Mouse (Mus musculus): Measurements from ENCODE around the gene Nav2.

Nav2 gene

DNA sequence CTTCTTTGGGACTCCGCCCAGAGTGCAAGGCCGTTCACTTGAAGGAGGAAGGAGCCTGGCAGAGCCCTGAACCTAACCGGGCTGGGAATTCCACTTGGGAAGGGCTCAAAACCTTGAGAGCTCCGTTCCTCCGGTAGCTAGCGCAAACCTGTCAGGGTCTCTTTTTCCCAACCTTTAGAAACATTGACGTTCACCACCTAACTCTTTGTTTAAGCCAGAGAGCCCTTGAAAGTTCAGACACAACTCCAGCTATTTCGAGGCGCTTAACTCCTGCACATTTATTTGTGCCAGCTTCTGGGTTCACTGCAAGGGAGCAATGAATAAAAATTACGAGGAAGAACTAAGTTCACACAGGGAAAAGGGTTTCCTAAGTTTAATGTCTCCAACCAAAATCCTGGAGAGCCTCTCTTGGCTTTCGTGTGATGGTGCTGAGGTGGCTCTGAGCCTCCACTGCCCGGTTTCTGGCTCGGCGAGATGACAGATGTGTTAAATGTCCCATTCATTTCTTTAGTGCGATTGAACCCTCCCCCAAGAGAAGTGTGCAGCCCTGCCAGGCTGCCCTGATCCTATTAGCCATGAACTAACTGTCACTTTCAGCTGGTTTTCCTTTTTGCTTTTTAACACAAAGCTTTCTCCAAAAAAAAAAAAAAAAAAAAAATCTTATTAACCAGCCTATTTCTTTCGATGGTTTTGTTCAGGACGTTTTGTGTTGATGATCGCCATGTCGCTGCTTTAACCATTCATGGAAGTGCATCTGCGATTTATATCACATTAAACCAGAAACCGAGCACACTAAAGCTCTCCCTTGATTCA is 729.5 kb downstream of the Nav2 start:
- DNase-seq, result no peak

DNA sequence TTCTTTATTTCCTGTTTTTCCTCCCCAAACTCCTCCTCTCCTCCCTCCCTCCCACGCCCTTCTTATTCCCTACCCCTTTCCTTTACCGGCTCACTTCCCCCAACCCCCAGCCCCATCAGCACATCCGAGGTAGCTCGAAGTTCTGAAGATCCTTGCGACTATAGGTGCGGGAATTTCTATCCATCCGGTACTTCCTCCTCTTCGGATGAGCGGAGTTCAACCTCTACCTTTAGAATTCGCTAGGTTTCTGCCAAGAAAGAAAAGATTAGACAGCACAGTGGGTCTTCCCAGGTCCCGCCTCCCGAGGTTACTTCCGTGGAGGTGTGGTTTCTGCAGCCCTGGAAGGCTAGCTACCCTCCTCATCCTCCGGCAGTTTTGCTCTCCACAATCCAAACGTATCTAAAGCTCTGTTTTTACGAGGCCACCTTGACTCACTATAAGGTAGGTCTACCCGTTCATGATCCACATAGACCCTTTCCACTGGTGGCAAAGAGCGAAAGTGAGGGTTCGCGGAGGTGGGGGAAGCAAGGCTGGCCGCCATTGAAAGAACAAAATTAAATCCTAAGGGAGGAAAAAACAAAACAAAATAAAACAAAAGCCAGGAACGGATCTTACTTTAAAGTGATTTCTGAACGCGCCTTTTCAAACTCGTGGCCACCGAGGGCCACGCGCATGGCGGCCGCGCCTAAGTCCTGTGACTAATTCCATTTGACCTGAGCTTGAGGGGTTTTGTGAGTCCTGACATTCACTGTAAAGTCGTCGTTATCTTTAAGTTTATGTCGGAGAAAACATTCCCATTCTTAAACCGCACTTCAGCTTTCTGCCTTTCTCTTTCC is 730.6 kb downstream of the Nav2 start:
- DNase-seq, result no peak

DNA sequence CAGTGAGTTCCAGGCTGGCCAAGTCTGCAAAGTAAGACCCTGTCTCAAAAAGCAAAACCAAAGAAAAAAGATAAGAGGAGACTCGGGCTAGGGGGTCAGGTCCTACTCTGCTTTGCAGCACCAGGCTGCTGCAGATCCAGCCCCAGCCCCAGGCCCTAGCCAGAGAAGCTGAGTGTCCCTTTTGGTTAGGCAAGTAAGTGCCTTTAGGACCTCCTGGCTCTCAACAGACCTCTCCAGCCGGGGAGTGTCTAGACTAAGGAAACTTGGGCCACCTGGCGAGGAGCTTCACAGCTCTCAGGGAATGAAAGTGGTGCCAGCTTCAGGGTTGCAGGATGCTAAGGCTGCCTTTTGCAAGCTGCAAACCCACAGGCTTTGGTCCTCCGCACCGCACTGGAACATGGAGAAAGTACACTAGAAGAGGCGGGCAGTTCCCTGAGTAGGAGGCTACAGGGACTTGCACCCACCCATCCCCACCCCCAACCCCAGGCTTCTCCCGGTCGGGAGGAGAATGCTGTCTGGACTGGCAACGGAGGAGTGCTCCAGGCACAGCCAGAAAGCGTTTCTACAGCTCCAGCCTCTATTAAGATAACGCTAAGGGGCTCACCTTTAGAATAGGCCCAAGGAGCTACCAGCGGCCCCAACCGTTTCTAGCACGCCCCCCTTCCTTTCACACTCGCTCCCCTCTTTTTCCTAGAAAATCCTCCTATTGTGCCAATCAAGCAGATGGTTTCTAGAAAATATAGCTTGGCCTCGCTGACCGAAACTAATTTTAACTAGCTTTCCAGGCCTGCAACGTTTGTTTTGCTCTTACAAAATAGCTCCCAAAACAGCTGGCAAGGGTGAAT is 731.6 kb downstream of the Nav2 start:
- DNase-seq, result no peak

DNA sequence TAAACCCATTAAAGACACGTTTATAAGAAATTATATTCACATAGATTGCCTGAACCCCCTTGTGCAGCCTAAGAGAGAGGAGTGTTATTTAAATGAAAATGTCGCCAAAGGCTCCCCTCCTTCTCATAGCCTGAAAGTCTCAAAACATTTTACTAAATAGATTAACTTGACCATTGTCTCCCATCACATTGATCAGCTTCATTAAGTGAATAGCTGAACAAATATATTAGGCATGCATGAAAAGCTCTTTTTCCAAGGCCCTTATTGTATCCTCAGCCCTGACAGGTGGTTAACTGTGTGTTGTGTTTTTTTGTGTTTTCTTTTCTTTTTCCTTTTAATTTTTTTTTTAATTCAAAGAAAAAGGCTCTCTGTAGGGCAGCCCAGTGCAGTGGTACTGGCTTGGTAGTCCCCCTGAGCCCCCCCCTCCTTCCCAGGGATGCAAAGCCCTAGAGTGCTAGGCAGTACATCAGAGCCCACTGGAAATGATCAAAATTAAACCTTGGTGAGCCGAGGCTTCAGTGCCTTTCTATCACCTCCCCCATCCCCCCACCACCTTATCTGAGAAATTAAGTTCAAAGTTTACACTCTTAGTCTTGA is 732.3 kb downstream of the Nav2 start:
- DNase-seq, result no peak
